Mouse (Mus musculus): ENCODE data around the gene Rnls.

DNA sequence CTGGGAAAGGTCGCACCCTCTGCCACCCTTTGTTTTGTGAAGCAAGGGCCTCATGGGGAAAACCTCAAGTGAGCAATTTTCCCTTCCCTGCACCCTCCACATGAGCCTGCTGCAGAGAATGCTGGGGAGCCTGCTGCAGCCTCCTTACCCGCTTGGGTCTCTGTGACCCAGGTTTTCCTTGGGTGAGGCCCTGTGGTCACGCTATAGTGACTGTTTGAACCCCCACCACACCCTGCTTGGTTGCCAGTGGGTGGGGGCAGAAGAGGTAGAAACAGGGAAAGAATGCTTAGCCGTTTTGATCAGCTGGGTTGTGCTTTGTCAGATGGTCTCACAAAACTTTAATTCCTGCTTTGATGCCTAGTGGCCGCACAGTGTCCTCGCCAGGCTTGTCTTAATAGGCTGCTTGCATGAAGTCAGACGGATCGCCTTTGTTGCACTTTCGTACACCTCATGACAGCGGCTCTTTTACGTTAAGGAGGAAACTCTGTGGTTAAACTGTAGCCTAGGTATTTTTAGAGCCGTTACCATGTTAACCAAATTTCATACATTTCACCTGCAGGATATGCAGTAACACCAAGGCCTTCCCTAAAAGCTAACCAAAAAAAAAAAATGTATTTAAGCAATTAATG lies 169.4 kb downstream of the Rnls start:
- no peak for TF ChIP-seq CTCF (IDR thresholded peaks at IDR 0.05; ENCODE audit: low read depth)
- TF ChIP-seq EP300 (IDR thresholded peaks at IDR 0.05; ENCODE audit: low read depth) = peak; percentile 16; the same call in 1 of the 2 replicates
